Mouse (Mus musculus) cerebellum, adult 2 months (tissue): ENCODE results near the gene Fsip1.

ENCODE experiments used
- CTCF ChIP-seq: fragments of 200-500 bp; IDR thresholded peaks from 2 replicates; pipeline ENCODE4 v1.5.1; 2011; ENCODE audit warnings: low read depth, mild to moderate bottlenecking, control low read depth, low read length, moderate library complexity, borderline replicate concordance; ENCODE audit not compliant: insufficient read depth
- POLR2A ChIP-seq: fragments of 200-500 bp; IDR thresholded peaks from 2 replicates; pipeline ENCODE4 v1.6.1; 2011; ENCODE audit warnings: low read length, control low read depth, borderline replicate concordance; ENCODE audit not compliant: insufficient read depth

DNA sequence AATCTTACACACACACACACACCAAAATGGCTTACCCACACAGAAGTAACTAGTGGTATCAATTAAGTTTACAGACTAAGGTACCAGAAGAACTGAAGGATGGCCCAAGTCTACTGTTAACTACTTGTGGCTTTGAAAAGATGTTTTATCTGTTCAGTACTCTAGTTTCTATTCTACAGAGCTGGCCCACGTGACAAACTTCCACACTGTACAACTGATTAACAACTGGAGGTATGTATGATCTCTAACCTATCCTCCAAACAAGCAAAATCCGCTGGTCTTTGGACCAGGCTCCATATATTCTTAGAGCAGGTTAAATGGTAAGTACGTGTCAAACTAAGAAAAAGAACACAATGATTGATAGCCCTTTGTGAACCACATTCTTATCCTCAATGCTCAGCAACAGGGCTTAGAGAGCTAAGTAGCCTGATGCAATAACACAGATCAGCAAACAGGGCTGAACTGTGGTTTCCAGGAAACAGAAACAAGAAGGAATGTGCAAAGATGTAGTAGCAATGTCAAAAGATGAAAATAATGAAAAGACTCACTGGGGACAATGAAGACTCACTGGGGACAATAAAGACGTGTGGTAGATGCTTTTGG is 38.7 kb downstream of the Fsip1 start:
- TF ChIP-seq CTCF (no peak), POLR2A (no peak)
